Mouse (Mus musculus) embryonic facial prominence, embryonic 11.5 days (tissue): Measurements from ENCODE around the gene Inpp5e. TPM values are rescaled to one million over a fixed set of nuclear protein-coding genes. Genes with fewer than 3 reads are reported as not detected.

Source experiments
- ATAC-seq: fragments of 200-750 bp; cut with Nextera tagmentation; replicated peaks from 2 replicates; pipeline ENCODE4 v1.8.0; 2017; ENCODE audit warnings: low read depth; ENCODE audit not compliant: insufficient number of reproducible peaks, low FRiP score, low TSS enrichment
- DNase-seq: peaks from one replicate; pipeline ENCODE4 v3.0.0-alpha.2; 2015; ENCODE audit warnings: low spot score
- H3K27ac ChIP-seq: fragments of 300-500 bp; sonication (generic); replicated peaks from 2 replicates; pipeline ENCODE4 v1.5.1; 2014; ENCODE audit warnings: mild to moderate bottlenecking, low read depth, low read length, control low read depth
- H3K27me3 ChIP-seq: fragments of 300-500 bp; sonication (generic); 2 replicates; pipeline ENCODE4 v1.6.1; 2014; ENCODE audit warnings: mild to moderate bottlenecking, low read length, moderate library complexity, mixed read lengths; ENCODE audit not compliant: control insufficient read depth, insufficient read depth
- H3K36me3 ChIP-seq: fragments of 300-500 bp; sonication (generic); replicated peaks from 2 replicates; pipeline ENCODE4 v1.6.1; 2014; ENCODE audit warnings: low read depth, mild to moderate bottlenecking, low read length, moderate library complexity, mixed read lengths; ENCODE audit not compliant: control insufficient read depth, insufficient read depth
- H3K4me1 ChIP-seq: fragments of 300-500 bp; sonication (generic); 2 replicates; pipeline ENCODE4 v1.6.1; 2014; ENCODE audit warnings: low read length, mixed read lengths; ENCODE audit not compliant: control insufficient read depth, insufficient read depth
- H3K4me2 ChIP-seq: fragments of 300-500 bp; sonication (generic); 2 replicates; pipeline ENCODE4 v1.6.1; 2014; ENCODE audit warnings: low read depth, mild to moderate bottlenecking, control low read depth, low read length, moderate library complexity
- H3K4me3 ChIP-seq: fragments of 300-500 bp; sonication (generic); 2 replicates; pipeline ENCODE4 v1.5.1; 2014; ENCODE audit warnings: low read depth, low read length, control low read depth
- H3K9ac ChIP-seq: fragments of 300-500 bp; sonication (generic); replicated peaks from 2 replicates; pipeline ENCODE4 v1.6.1; 2014; ENCODE audit warnings: mild to moderate bottlenecking, control low read depth, low read length
- H3K9me3 ChIP-seq: fragments of 300-500 bp; sonication (generic); replicated peaks from 2 replicates; pipeline ENCODE4 v1.6.1; 2016; ENCODE audit warnings: mild to moderate bottlenecking, low read length, inconsistent platforms, mixed read lengths; ENCODE audit not compliant: control insufficient read depth
- WGBS: fragments of 180-500 bp; shearing (Covaris S2); extraction: QIAGEN DNeasy Blood & Tissue Kit; methylation state at CpG from one replicate; pipeline ENCODE4 v1.1.7; 2014; 5-methylcytosine and 5-hydroxymethylcytosine counted together
- polyA plus RNA-seq: library from polyadenylated mRNA; unstranded; fragments of >200 nt; fragmentation: Nextera tagmentation; extraction: Ambion mirVana; gene quantifications from 2 replicates; pipeline ENCODE4 v1.2.1, GENCODE M21; 2014

Inpp5e gene
- polyA plus RNA-seq, 1 experiment from 2014 or later = 19.0 TPM

DNA sequence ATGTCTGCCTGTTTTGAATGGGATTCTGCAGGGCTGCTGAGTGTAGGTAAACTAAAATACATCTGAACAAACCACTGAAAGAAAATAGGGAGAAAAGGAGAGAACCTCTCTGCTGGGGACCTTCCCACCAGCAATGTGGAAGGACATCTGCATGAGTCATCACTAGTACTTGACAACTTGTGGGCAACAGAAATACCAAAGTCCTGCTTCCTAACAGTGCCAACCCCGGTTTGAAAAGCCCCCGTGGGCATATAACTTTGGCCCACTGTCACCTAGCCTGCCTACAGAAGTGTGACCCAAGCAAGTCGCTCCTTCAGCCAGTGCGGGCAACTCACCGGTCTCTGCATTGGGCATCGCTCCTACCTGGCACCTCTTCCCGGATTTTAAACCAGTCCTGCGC, 36.6 kb downstream of the Inpp5e start:
- Histone ChIP-seq H3K27me3 (no peaks in the 10 kb centered on the region), H3K4me2 (no peak overlapping the region), H3K9me3 (no peaks in the 10 kb centered on the region), H3K36me3 (peaks cover 10% of the 10 kb centered on the region), H3K4me1 (no peaks in the 10 kb centered on the region), H3K9ac (no peak overlapping the region), H3K27ac (no peak overlapping the region), H3K4me3 (no peak overlapping the region)
- no peak for ATAC-seq
- WGBS = 93% methylated on average over 8 of the region's 8 CpGs
- no peak for DNase-seq

DNA sequence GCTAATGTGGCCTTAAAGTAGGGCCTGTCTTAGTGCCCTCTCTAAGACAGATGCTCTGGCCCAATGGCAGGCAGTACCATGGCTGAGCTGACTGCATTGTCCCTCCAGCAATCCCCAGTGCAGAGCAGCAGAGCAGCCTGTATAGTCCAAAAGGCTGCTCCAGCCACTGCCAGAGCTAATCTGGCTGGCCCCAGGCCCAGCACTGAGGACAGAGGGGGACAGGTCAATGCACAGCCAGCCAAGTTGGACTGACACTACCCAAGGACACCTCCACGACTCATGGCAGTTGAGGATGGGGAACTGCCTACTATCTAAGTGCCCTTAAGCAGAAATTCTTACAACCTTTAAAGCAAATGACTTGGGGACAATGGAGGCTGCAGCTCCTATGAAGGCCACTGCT, 40.4 kb downstream of the Inpp5e start:
- Histone ChIP-seq H3K4me2 (no peak overlapping the region), H3K27ac (no peak overlapping the region), H3K4me1 (no peaks in the 10 kb centered on the region), H3K4me3 (no peak overlapping the region), H3K27me3 (no peaks in the 10 kb centered on the region), H3K36me3 (peaks cover 16% of the 10 kb centered on the region), H3K9ac (no peak overlapping the region), H3K9me3 (no peaks in the 10 kb centered on the region)
- no peak for ATAC-seq
- no peak for DNase-seq
- 71% methylated on average over 1 of the region's 1 CpGs for WGBS

DNA sequence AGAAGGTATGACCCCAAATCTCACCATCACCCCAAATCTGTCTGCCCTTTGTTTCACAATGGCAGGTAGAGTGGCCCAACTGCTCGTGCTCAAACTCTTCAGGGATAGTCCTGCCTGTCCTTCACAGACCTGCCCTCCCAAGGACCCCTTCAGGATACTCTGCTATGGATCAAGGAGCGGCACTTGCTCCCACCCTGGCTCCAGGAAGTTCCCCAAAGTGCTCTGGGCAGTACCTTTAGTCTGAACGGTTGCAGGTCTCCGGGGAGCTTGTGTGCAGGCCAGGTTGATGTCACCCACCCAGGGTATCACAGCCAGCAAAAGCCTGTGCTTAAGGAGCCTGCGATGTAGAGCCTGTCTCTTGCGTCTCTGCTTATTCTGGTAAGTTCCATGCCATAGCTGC, 41.1 kb downstream of the Inpp5e start:
- peaks cover 16% of the 10 kb centered on the region for H3K36me3 ChIP-seq
- no peaks in the 10 kb centered on the region for H3K4me1 ChIP-seq
- WGBS = 90% methylated on average over 6 of the region's 6 CpGs

DNA sequence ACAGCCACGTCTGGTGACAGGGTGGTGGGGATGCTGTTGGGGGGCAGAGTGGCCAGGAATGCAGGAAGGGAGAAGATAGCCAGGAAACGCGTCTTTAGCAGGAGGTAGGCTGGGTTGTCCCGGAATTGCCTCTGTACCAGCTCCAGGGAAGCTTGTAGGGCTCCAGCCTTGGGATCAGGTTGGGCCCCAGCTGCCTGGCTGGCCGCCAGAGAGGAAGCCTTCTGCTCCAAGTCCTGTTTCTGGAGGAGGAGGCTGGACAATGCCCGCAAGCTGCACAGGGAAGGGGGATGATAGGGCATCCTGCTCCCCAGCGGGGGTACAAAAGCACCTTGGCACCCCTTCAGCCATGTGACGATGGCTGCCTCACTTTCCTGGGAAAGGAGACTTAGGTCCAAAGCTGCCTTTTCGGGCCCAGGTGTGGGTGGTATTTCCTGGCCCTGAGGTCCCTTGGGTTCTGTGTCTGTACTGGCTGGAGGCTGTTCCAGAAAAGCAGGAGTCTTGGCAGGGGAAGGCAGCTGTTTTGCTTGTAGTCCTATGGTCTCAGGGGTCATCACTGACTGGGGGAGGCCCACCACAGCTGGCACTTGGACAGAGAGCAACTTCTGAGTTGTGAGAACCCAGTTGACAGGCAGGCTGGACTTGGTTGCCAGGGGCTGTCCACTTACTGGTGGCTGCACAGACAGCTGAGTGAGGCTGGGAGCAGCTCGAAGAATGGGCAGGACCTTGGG, 44.1 kb downstream of the Inpp5e start:
- 85% methylated on average over 10 of the region's 10 CpGs for WGBS
- H3K36me3 ChIP-seq = peaks cover 10% of the 10 kb centered on the region

More for the DNA sequence above, 41.1 kb downstream of the Inpp5e start:
- no peak for DNase-seq
- no peaks in the 10 kb centered on the region for H3K27me3 ChIP-seq
- no peak overlapping the region for H3K4me3 ChIP-seq
- H3K9ac ChIP-seq = no peak overlapping the region
- H3K9me3 ChIP-seq = no peaks in the 10 kb centered on the region
- H3K27ac ChIP-seq = no peak overlapping the region
- H3K4me2 ChIP-seq = no peak overlapping the region
- ATAC-seq = no peak

DNA sequence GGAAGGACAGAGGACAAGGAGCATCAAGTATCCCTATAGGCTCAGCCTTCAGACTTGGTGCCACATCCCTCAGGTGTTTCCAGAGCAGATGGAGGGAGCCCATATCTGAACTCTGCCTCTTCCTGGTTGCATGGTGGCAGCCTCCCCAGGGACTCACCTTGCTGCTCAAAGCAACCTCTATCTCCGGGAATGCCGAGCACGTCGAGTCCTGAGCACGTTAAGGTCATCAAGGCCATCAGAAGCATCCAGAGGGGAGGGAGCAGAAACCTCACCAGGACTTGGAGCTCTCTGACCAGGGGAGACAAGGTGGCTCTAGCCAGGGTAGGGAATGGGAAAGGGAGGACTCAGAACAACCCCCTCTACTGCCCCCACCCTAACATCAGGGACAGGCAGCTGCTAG, 45.5 kb downstream of the Inpp5e start:
- no peaks in the 10 kb centered on the region for H3K9me3 ChIP-seq
- no peak overlapping the region for H3K9ac ChIP-seq
- no peak for ATAC-seq
- no peaks in the 10 kb centered on the region for H3K4me1 ChIP-seq
- H3K27ac ChIP-seq = no peak overlapping the region
- H3K36me3 ChIP-seq = peaks cover 8% of the 10 kb centered on the region
- 79% methylated on average over 5 of the region's 5 CpGs for WGBS
- no peak overlapping the region for H3K4me2 ChIP-seq
- DNase-seq = no peak
- no peaks in the 10 kb centered on the region for H3K27me3 ChIP-seq
- H3K4me3 ChIP-seq = no peak overlapping the region

More for the DNA sequence above, 44.1 kb downstream of the Inpp5e start:
- Histone ChIP-seq H3K27me3 (no peaks in the 10 kb centered on the region), H3K27ac (no peak overlapping the region), H3K4me3 (no peak overlapping the region), H3K4me2 (no peak overlapping the region), H3K9ac (no peak overlapping the region), H3K4me1 (no peaks in the 10 kb centered on the region), H3K9me3 (no peaks in the 10 kb centered on the region)
- ATAC-seq (no peak), DNase-seq (no peak)

DNA sequence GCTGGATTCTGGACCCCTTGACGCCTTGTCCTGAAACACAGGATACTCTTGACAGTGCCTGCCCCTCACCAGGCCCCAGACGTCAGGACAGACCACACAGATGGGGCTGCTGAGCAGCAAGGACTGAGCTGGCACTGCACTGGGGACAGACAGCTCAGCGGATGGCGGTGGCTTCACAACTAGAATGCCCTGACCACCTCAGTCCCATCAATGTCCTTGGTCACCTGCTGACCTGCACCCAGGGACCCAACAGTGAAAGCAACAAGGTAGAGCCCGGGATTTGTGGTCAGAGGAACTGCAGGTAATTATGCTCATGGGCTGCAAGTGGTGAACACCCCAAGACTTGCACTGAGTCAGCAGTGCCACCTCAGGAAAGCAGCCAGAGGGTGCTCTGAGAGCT, 46.0 kb downstream of the Inpp5e start:
- H3K4me1 ChIP-seq = no peaks in the 10 kb centered on the region
- no peaks in the 10 kb centered on the region for H3K27me3 ChIP-seq
- DNase-seq (no peak), ATAC-seq (no peak)
- no peak overlapping the region for H3K4me2 ChIP-seq
- WGBS = 78% methylated on average over 5 of the region's 5 CpGs
- peaks cover 7% of the 10 kb centered on the region for H3K36me3 ChIP-seq
- H3K9ac ChIP-seq = no peak overlapping the region
- H3K27ac ChIP-seq = no peak overlapping the region
- no peak overlapping the region for H3K4me3 ChIP-seq
- no peaks in the 10 kb centered on the region for H3K9me3 ChIP-seq

DNA sequence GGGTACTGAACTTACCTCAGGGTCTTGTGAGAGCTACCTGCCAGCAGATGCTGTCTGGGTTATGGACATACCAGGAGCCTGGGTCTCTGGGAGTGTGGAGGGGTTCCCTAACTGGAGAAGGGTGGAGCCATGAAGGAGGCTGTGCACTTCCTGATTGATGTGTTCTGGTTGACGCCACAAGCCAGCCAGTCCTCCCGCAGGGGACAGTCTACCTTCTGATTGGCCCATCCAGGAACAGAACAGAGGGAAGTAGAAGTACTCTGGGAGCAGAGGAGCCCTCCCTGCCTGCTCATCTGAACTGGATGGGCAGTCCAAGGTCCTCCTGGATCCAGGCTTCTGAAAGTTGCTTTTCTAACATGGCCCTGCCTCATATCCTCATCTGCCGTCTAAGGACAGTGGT, 48.2 kb downstream of the Inpp5e start, which contains the start of gene Card9:
Gene Card9, minus strand, starts transcription at position 147 of the 400 bp plus-strand sequence.
- no peak within 1 kb of the TSS for H3K4me2 ChIP-seq
- peaks cover 5% of the 10 kb centered on the region for H3K36me3 ChIP-seq
- DNase-seq = no peak
- H3K9ac ChIP-seq = no peak within 1 kb of the TSS
- no peaks in the 10 kb centered on the region for H3K4me1 ChIP-seq
- H3K4me3 ChIP-seq = no peak within 1 kb of the TSS
- no peak within 1 kb of the TSS for H3K27ac ChIP-seq
- ATAC-seq = no peak
- H3K9me3 ChIP-seq = no peaks in the 10 kb centered on the region
- H3K27me3 ChIP-seq = no peaks in the 10 kb centered on the region
- 46% methylated on average over 3 of the region's 3 CpGs for WGBS

DNA sequence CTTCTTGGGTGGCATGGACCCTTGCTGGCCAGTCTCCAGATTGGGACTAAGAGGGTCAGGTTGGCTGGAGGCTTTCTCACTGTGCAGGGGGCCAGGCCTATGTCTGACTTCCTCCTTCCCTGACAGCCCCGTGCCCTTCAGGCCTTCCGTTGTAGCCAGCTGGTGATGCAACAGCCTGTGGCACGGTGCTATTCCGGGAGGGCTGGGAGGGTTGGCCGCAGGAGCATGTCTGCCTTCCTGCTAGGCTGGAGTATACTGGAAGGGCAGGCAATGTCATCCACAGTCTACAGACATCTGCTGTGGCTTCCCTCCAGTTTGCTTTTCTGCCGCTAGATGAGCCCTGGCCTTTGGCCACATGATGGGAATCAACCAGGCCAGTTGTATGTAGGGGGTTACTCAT, 49.0 kb downstream of the Inpp5e start:
- Histone ChIP-seq H3K4me2 (no peak overlapping the region), H3K27ac (no peak overlapping the region), H3K4me1 (no peaks in the 10 kb centered on the region), H3K9ac (no peak overlapping the region), H3K36me3 (no peaks in the 10 kb centered on the region; the same call in none of the 2 replicates), H3K4me3 (no peak overlapping the region), H3K9me3 (no peaks in the 10 kb centered on the region), H3K27me3 (no peaks in the 10 kb centered on the region)
- no peak for DNase-seq
- 81% methylated on average over 6 of the region's 6 CpGs for WGBS
- ATAC-seq = no peak
